Mouse (Mus musculus) spleen, adult 2 months (tissue): ENCODE measurements at regions not wholly inside any gene's neighbourhood (a gene's known extent, or its start where the extent isn't known, plus 50 kb on each side); places are given as distances from the start of the nearest gene placed in this dataset.

Source experiments
- CTCF ChIP-seq: fragments of 200-500 bp; IDR thresholded peaks from 2 replicates; pipeline ENCODE4 v1.5.1; 2011; ENCODE audit warnings: mild to moderate bottlenecking, inconsistent platforms; ENCODE audit not compliant: insufficient read depth, insufficient read length, insufficient replicate concordance; ENCODE audit errors: extremely low read depth
- POLR2A ChIP-seq: fragments of 200-500 bp; IDR thresholded peaks from 2 replicates; pipeline ENCODE4 v1.6.1; 2011; ENCODE audit warnings: low read depth, low read length, inconsistent platforms

DNA sequence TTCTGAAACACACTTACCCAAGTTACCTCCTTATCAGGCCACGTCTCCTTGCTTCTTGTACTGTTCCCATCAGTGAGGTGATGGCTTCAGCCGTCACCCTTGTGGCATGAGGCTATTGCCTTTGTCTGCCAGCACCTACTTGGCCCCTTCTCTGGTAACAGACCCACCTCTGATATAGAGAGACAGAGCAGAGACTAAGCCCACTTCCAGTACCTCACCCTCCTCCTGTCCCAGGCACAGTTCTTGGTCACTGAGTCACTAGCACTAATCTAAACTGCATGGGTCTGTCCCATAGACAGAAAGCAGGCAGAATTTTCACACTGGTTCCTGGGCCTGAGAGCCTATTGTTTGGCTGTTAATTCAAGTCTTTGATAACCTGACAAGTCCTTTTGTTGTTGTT is 370.3 kb downstream of the Mllt3 start:
- TF ChIP-seq CTCF, result no peak
- TF ChIP-seq POLR2A, result no peak
